Mouse (Mus musculus) CH12.LX (cell line): ENCODE measurements around the gene Tbc1d10a. TPM values are rescaled to one million over a fixed set of nuclear protein-coding genes. Genes with fewer than 3 reads are reported as not detected.
A peak's percentile ranks its signal among the peaks of the same experiment; 100 is the strongest.

Source experiments
- DNase-seq: peaks from one replicate; pipeline ENCODE4 v3.0.0-alpha.2; 2013; ENCODE audit errors: extremely low read depth
- H3K27ac ChIP-seq: 2 replicates; pipeline ENCODE4 v1.5.1; 2012; ENCODE audit warnings: low read depth, mild to moderate bottlenecking, control low read depth, moderate library complexity; ENCODE audit not compliant: insufficient read depth
- H3K27me3 ChIP-seq: replicated peaks from 2 replicates; pipeline ENCODE3; 2012; ENCODE audit warnings: inconsistent platforms
- H3K36me3 ChIP-seq, 2 experiments: replicated peaks in 1 of 2; 2 replicates each; pipeline versions ENCODE3 to v1.6.1; 2012; ENCODE audit warnings: inconsistent platforms in 1 of 2, low read length in 1 of 2, mild to moderate bottlenecking in 1 of 2, mixed read lengths in 1 of 2, moderate library complexity in 1 of 2; ENCODE audit not compliant: control insufficient read depth in 1 of 2, insufficient read depth in 1 of 2
- H3K4me1 ChIP-seq, 2 experiments: 2 replicates each; pipeline ENCODE4 v1.6.1; 2012; ENCODE audit warnings: inconsistent platforms in 1 of 2, moderate library complexity in 1 of 2; ENCODE audit not compliant: insufficient read depth in 2 of 2, control insufficient read depth in 1 of 2
- H3K4me2 ChIP-seq: 2 replicates; pipeline ENCODE4 v1.6.1; 2012; ENCODE audit warnings: low read depth, mild to moderate bottlenecking, control low read depth; ENCODE audit not compliant: poor library complexity, insufficient read depth, severe bottlenecking
- H3K4me3 ChIP-seq, 3 experiments: fragments of 150-350 bp in 1 of 3; sonication (generic) in 1 of 3; replicated peaks in 1 of 3; 2 replicates each; pipeline versions ENCODE3 to v1.5.1; 2011 to 2012; ENCODE audit warnings: low read depth in 2 of 3, low read length in 2 of 3, mild to moderate bottlenecking in 2 of 3, moderate library complexity in 2 of 3, control low read depth in 1 of 3, improper control_type of control experiment in 1 of 3, inconsistent platforms in 1 of 3, mixed read lengths in 1 of 3; ENCODE audit not compliant: poor library complexity in 1 of 3
- H3K79me2 ChIP-seq: replicated peaks from 2 replicates; pipeline ENCODE4 v1.6.1; 2012; ENCODE audit warnings: mild to moderate bottlenecking, moderate library complexity; ENCODE audit not compliant: control insufficient read depth, poor library complexity, insufficient read depth, severe bottlenecking; ENCODE audit errors: extremely low read depth
- H3K9ac ChIP-seq: 2 replicates; pipeline ENCODE4 v1.6.1; 2012; ENCODE audit warnings: low read depth, mild to moderate bottlenecking, control low read depth, moderate library complexity; ENCODE audit not compliant: insufficient read depth
- H3K9me3 ChIP-seq: replicated peaks from 2 replicates; pipeline ENCODE3; 2012; ENCODE audit warnings: low read length, inconsistent platforms, mixed read lengths
- BHLHE40 ChIP-seq: IDR thresholded peaks from 2 replicates; pipeline ENCODE4 v1.6.1; 2011; ENCODE audit warnings: mild to moderate bottlenecking, low read depth, low read length, improper control_type of control experiment
- CHD1 ChIP-seq: IDR thresholded peaks from 2 replicates; pipeline ENCODE4 v1.6.1; 2012; ENCODE audit warnings: low read depth, low read length, improper control_type of control experiment, inconsistent platforms
- CHD2 ChIP-seq: IDR thresholded peaks from 2 replicates; pipeline ENCODE4 v1.6.1; 2011; ENCODE audit warnings: low read length, improper control_type of control experiment
- CTCF ChIP-seq, 2 experiments: IDR thresholded peaks in 1 of 2; conservative IDR thresholded peaks in 1 of 2; 2 replicates each; pipeline ENCODE4 v1.5.1; 2011 to 2012; ENCODE audit warnings: low read depth in 2 of 2, low read length in 2 of 2, improper control_type of control experiment in 1 of 2, inconsistent platforms in 1 of 2, mild to moderate bottlenecking in 1 of 2, moderate library complexity in 1 of 2
- E2F4 ChIP-seq: IDR thresholded peaks from 2 replicates; pipeline ENCODE4 v1.6.1; 2011; ENCODE audit warnings: low read depth, low read length, improper control_type of control experiment; ENCODE audit not compliant: insufficient replicate concordance
- ELF1 ChIP-seq: IDR thresholded peaks from 2 replicates; pipeline ENCODE4 v1.6.1; 2014; ENCODE audit warnings: low read depth, mild to moderate bottlenecking, inconsistent platforms, low read length, improper control_type of control experiment
- ETS1 ChIP-seq: conservative IDR thresholded peaks from 2 replicates; pipeline ENCODE4 v1.6.1; 2012; ENCODE audit warnings: low read depth, mild to moderate bottlenecking, inconsistent platforms, low read length, improper control_type of control experiment, moderate library complexity
- GABPA ChIP-seq: IDR thresholded peaks from 2 replicates; pipeline ENCODE4 v1.6.1; 2012; ENCODE audit warnings: low read depth, low read length, improper control_type of control experiment, inconsistent platforms; ENCODE audit not compliant: insufficient replicate concordance
- IRF4 ChIP-seq: IDR thresholded peaks from 2 replicates; pipeline ENCODE4 v1.6.1; 2014; ENCODE audit warnings: low read depth, mild to moderate bottlenecking, inconsistent platforms, low read length, improper control_type of control experiment
- JUN ChIP-seq: IDR thresholded peaks from 2 replicates; pipeline ENCODE4 v1.6.1; 2011; ENCODE audit warnings: low read depth, mild to moderate bottlenecking, low read length, improper control_type of control experiment, moderate library complexity; ENCODE audit not compliant: insufficient read depth
- JUND ChIP-seq: conservative IDR thresholded peaks from 2 replicates; pipeline ENCODE4 v1.6.1; 2011; ENCODE audit warnings: low read depth, low read length, improper control_type of control experiment
- MAFK ChIP-seq: IDR thresholded peaks from 2 replicates; pipeline ENCODE4 v1.6.1; 2011; ENCODE audit warnings: low read length, improper control_type of control experiment; ENCODE audit not compliant: insufficient replicate concordance
- MAX ChIP-seq: IDR thresholded peaks from 2 replicates; pipeline ENCODE4 v1.6.1; 2011; ENCODE audit warnings: low read length, improper control_type of control experiment
- MAZ ChIP-seq: IDR thresholded peaks from 2 replicates; pipeline ENCODE4 v1.6.1; 2012; ENCODE audit warnings: low read depth, mild to moderate bottlenecking, inconsistent platforms, low read length, improper control_type of control experiment, moderate library complexity
- MEF2A ChIP-seq: IDR thresholded peaks from 2 replicates; pipeline ENCODE4 v1.6.1; 2014; ENCODE audit warnings: low read depth, mild to moderate bottlenecking, inconsistent platforms, low read length, improper control_type of control experiment, borderline replicate concordance
- MXI1 ChIP-seq: IDR thresholded peaks from 2 replicates; pipeline ENCODE4 v1.6.1; 2011; ENCODE audit warnings: mild to moderate bottlenecking, low read depth, low read length, improper control_type of control experiment
- MYC ChIP-seq: IDR thresholded peaks from 2 replicates; pipeline ENCODE4 v1.6.1; 2011; ENCODE audit warnings: low read depth, mild to moderate bottlenecking, improper control_type of control experiment, low read length
- NRF1 ChIP-seq: IDR thresholded peaks from 2 replicates; pipeline ENCODE4 v1.6.1; 2014; ENCODE audit warnings: low read depth, mild to moderate bottlenecking, inconsistent platforms, low read length, improper control_type of control experiment, moderate library complexity
- PAX5 ChIP-seq: IDR thresholded peaks from 2 replicates; pipeline ENCODE4 v1.6.1; 2012; ENCODE audit warnings: low read length, inconsistent platforms, mixed read lengths
- POLR2A ChIP-seq: IDR thresholded peaks from 2 replicates; pipeline ENCODE4 v1.6.1; 2011; ENCODE audit warnings: low read depth, mild to moderate bottlenecking, improper control_type of control experiment, low read length
- POLR2AphosphoS2 ChIP-seq: IDR thresholded peaks from 2 replicates; pipeline ENCODE4 v1.6.1; 2011; ENCODE audit warnings: low read depth, low read length, improper control_type of control experiment
- RCOR1 ChIP-seq: conservative IDR thresholded peaks from 2 replicates; pipeline ENCODE4 v1.6.1; 2012; ENCODE audit warnings: low read depth, mild to moderate bottlenecking, inconsistent platforms, low read length, improper control_type of control experiment
- SMC3 ChIP-seq: IDR thresholded peaks from 2 replicates; pipeline ENCODE4 v1.6.1; 2011; ENCODE audit warnings: low read depth, low read length, improper control_type of control experiment
- TBP ChIP-seq: conservative IDR thresholded peaks from 2 replicates; pipeline ENCODE4 v1.6.1; 2011; ENCODE audit warnings: low read depth, low read length, improper control_type of control experiment
- UBTF ChIP-seq: IDR thresholded peaks from 2 replicates; pipeline ENCODE4 v1.6.1; 2012; ENCODE audit warnings: low read depth, mild to moderate bottlenecking, inconsistent platforms, low read length, improper control_type of control experiment, moderate library complexity
- USF1 ChIP-seq: IDR thresholded peaks from 2 replicates; pipeline ENCODE4 v1.6.1; 2014; ENCODE audit warnings: low read depth, mild to moderate bottlenecking, inconsistent platforms, low read length, improper control_type of control experiment
- USF2 ChIP-seq: conservative IDR thresholded peaks from 2 replicates; pipeline ENCODE4 v1.6.1; 2011; ENCODE audit warnings: low read depth, low read length, improper control_type of control experiment
- ZKSCAN1 ChIP-seq: IDR thresholded peaks from 2 replicates; pipeline ENCODE4 v1.6.1; 2012; ENCODE audit warnings: low read depth, inconsistent platforms, low read length, improper control_type of control experiment, borderline replicate concordance
- dilution Hi-C: fragments of 300-500 bp; cut with MboI; formaldehyde crosslinking; loops from 2 replicates; pipeline ENCODE4 v1.14.3; 2020; ENCODE audit warnings: low sequenced_read_pairs; ENCODE audit not compliant: extremely low pct_unique_long_range_greater_than_20kb, extremely low pct_ligation_motif_present
- in situ Hi-C: fragments of 300-500 bp; cut with MboI; formaldehyde crosslinking; loops from 3 replicates; pipeline ENCODE4 v1.14.3; 2019; ENCODE audit warnings: low sequenced_read_pairs, low pct_ligation_motif_present, low pct_unique_long_range_greater_than_20kb, mixed read lengths
- polyA plus RNA-seq: library from polyadenylated mRNA; unstranded; fragments of >175 nt; gene quantifications from 2 replicates; pipeline ENCODE4 v1.2.1, GENCODE M21; 2012; ENCODE audit warnings: low read depth; ENCODE audit not compliant: insufficient read length
- total RNA-seq, 2 experiments: library from RNA; depleted of rRNA; stranded (reverse); fragments of 300-350 nt in 1 of 2; fragments of >200 nt in 1 of 2; gene quantifications; 2 replicates each; pipeline ENCODE4 v1.2.3; 2012 to 2014

Tbc1d10a gene
- total and polyA plus RNA-seq, 3 experiments, result 30.3 to 33.9 (median 33.5) TPM

DNA sequence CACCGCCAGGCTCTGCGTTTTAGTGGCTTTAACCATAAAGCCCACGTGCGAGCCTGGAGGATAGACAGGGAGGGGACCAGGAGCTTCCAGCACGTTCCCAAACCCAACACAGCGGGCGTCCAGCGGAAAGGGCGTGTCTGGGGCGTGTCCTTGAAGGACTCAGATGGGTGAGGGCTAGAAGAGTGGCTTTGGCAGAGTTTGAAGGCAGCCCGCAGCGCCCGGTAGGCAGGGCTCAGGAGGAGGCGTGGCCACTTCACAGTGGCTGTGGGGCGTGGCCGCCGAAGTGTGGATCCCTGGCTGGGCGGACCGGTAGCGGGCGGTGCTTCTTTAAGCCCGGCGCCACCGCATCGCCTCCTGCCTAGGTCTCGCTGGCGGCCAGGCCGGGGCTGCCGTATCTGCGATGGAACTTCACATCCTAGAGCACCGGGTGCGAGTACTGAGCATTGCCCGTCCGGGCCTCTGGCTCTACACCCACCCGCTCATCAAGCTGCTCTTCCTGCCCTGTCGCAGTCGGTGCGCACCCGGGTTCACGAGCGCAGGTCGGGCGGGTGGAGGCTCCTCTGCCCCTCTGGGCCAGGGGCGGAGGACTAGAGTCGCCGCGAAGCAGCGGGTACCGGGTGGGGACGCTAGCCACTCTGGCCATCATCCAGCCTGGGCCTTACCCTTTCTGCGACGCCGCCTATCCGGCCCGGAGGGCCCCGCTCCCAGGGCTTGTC lies 31.5 kb downstream of the Tbc1d10a start, which contains the start of gene Castor1:
Gene Castor1 (plus strand): TSS at position 312 of the 716 bp plus-strand sequence.
- Histone ChIP-seq H3K9me3 (no peaks in the 10 kb centered on the region), H3K27me3 (no peaks in the 10 kb centered on the region), H3K4me1 (peaks cover 15 to 46% of the 10 kb centered on the region in 2 experiments), H3K27ac (no peak within 1 kb of the TSS), H3K4me3 (peak within 1 kb of the TSS in 2 of 3 experiments; percentile 42 to 52), H3K79me2 (no peaks in the 10 kb centered on the region), H3K36me3 (peaks cover 22 to 38% of the 10 kb centered on the region in 2 experiments), H3K4me2 (no peak within 1 kb of the TSS), H3K9ac (no peak within 1 kb of the TSS)
- peak; percentile 84 for DNase-seq
- TF ChIP-seq UBTF (no peak), GABPA (no peak), MAZ (no peak), ELF1 (no peak), CHD1 (no peak), USF2 (no peak), JUN (no peak), TBP (no peak), PAX5 (no peak), CHD2 (no peak), ZKSCAN1 (no peak), BHLHE40 (no peak), MYC (no peak), SMC3 (no peak), USF1 (no peak), CTCF (conservative IDR thresholded peaks at IDR 0.05 in 1 of 2, IDR thresholded peaks at IDR 0.05 in 1 of 2; ENCODE audit: low read depth in 2 of 2, low read length in 2 of 2) (no peak)
- dilution Hi-C loops, result no loop called here
- in situ Hi-C loops, result loop anchor here (5.0 to 10.0 kb wide), 2 partner anchors 41 to 213 kb away; no protein-coding TSS in a partner anchor

- Histone ChIP-seq H3K9ac (no peak overlapping the region), H3K4me1 (peaks cover 20 to 51% of the 10 kb centered on the region in 2 experiments), H3K27ac (no peak overlapping the region), H3K79me2 (no peaks in the 10 kb centered on the region), H3K4me2 (no peak overlapping the region), H3K9me3 (no peaks in the 10 kb centered on the region), H3K27me3 (no peaks in the 10 kb centered on the region), H3K36me3 (peaks cover 16 to 32% of the 10 kb centered on the region in 2 experiments), H3K4me3 (peak overlapping the region in 2 of 3 experiments; percentile 42 to 52)
- DNase-seq, result no peak
- no peak for TF ChIP-seq PAX5
- TF ChIP-seq POLR2A, result no peak
- no peak for TF ChIP-seq MEF2A
- TF ChIP-seq CTCF (conservative IDR thresholded peaks at IDR 0.05 in 1 of 2, IDR thresholded peaks at IDR 0.05 in 1 of 2; ENCODE audit: low read depth in 2 of 2, low read length in 2 of 2), result no peak
- no peak for TF ChIP-seq SMC3
- TF ChIP-seq MAFK, result no peak
- TF ChIP-seq ETS1, result no peak
- no peak for TF ChIP-seq TBP
- no peak for TF ChIP-seq ELF1
- TF ChIP-seq POLR2AphosphoS2, result no peak
- no peak for TF ChIP-seq MXI1
- TF ChIP-seq RCOR1, result no peak
- no peak for TF ChIP-seq MAX
- no peak for TF ChIP-seq USF1
- TF ChIP-seq NRF1, result no peak
- TF ChIP-seq BHLHE40, result no peak
- TF ChIP-seq E2F4, result no peak
- no peak for TF ChIP-seq JUND
- TF ChIP-seq IRF4, result no peak
- in situ Hi-C loops, result loop anchor here (5.0 to 10.0 kb wide), 2 partner anchors 41 to 214 kb away; no protein-coding TSS in a partner anchor
- dilution Hi-C loops, result no loop called here
Measured at GRCm38 (mm10) chr11:4218637-4219036, 32.0 kb downstream of the Tbc1d10a start.
